Mouse (Mus musculus) hindbrain, postnatal 0 days (tissue): ENCODE measurements around the gene Dnlz. TPM values are rescaled to one million over a fixed set of nuclear protein-coding genes. Genes with fewer than 3 reads are reported as not detected.

Source experiments
- ATAC-seq: fragments of 200-750 bp; cut with Nextera tagmentation; 2 replicates; pipeline ENCODE4 v1.8.0; 2017; ENCODE audit warnings: mild to moderate bottlenecking, moderate TSS enrichment, moderate library complexity
- DNase-seq: peaks from one replicate; pipeline ENCODE4 v3.0.0-alpha.2; 2015; ENCODE audit warnings: low spot score
- H3K27ac ChIP-seq: fragments of 300-500 bp; sonication (generic); 2 replicates; pipeline ENCODE4 v1.5.1; 2014; ENCODE audit warnings: mild to moderate bottlenecking
- H3K27me3 ChIP-seq: fragments of 300-500 bp; sonication (generic); 2 replicates; pipeline ENCODE4 v1.6.1; 2014; ENCODE audit warnings: low read length, mixed read lengths; ENCODE audit not compliant: insufficient read depth
- H3K36me3 ChIP-seq: fragments of 300-500 bp; sonication (generic); 2 replicates; pipeline ENCODE4 v1.6.1; 2014; ENCODE audit warnings: low read length, mixed read lengths; ENCODE audit not compliant: insufficient read depth
- H3K4me1 ChIP-seq: fragments of 300-500 bp; sonication (generic); 2 replicates; pipeline ENCODE4 v1.6.1; 2014; ENCODE audit warnings: antibody characterized with exemption, low read length, mixed read lengths; ENCODE audit not compliant: insufficient read depth
- H3K4me2 ChIP-seq: fragments of 300-500 bp; sonication (generic); 2 replicates; pipeline ENCODE4 v1.6.1; 2014; ENCODE audit warnings: low read depth, mild to moderate bottlenecking, low read length, moderate library complexity, mixed read lengths
- H3K4me3 ChIP-seq: fragments of 300-500 bp; sonication (generic); 2 replicates; pipeline ENCODE4 v1.5.1; 2014; ENCODE audit warnings: low read length
- H3K9ac ChIP-seq: fragments of 300-500 bp; sonication (generic); replicated peaks from 2 replicates; pipeline ENCODE4 v1.6.1; 2014; ENCODE audit warnings: mild to moderate bottlenecking, low read length, moderate library complexity, mixed read lengths
- H3K9me3 ChIP-seq: fragments of 300-500 bp; sonication (generic); 2 replicates; pipeline ENCODE4 v1.6.1; 2016; ENCODE audit warnings: low read length, mixed read lengths
- CTCF ChIP-seq: IDR thresholded peaks from 2 replicates; pipeline ENCODE4 v1.5.1; 2016; ENCODE audit warnings: antibody characterized with exemption, control low read depth, low read depth
- whole genome bisulfite sequencing: fragments of 180-500 bp; shearing (Covaris S2); extraction: QIAGEN DNeasy Blood & Tissue Kit; methylation state at CpG from one replicate; pipeline ENCODE4 v1.1.7; 2014; 5-methylcytosine and 5-hydroxymethylcytosine counted together
- polyA plus RNA-seq: library from polyadenylated mRNA; unstranded; fragments of >200 nt; fragmentation: Nextera tagmentation; extraction: Ambion mirVana; gene quantifications from 2 replicates; pipeline ENCODE4 v1.2.1, GENCODE M21; 2015
- total RNA-seq: library from RNA; depleted of rRNA; stranded (reverse); fragments of >200 nt; gene quantifications from 2 replicates; pipeline ENCODE4 v1.2.3, GENCODE M21; 2014; rRNA removed

The Dnlz gene
- total RNA-seq (38.2 and 38.5 TPM in 2 replicates), polyA plus RNA-seq (25.6 and 28.2 TPM in 2 replicates)

DNA sequence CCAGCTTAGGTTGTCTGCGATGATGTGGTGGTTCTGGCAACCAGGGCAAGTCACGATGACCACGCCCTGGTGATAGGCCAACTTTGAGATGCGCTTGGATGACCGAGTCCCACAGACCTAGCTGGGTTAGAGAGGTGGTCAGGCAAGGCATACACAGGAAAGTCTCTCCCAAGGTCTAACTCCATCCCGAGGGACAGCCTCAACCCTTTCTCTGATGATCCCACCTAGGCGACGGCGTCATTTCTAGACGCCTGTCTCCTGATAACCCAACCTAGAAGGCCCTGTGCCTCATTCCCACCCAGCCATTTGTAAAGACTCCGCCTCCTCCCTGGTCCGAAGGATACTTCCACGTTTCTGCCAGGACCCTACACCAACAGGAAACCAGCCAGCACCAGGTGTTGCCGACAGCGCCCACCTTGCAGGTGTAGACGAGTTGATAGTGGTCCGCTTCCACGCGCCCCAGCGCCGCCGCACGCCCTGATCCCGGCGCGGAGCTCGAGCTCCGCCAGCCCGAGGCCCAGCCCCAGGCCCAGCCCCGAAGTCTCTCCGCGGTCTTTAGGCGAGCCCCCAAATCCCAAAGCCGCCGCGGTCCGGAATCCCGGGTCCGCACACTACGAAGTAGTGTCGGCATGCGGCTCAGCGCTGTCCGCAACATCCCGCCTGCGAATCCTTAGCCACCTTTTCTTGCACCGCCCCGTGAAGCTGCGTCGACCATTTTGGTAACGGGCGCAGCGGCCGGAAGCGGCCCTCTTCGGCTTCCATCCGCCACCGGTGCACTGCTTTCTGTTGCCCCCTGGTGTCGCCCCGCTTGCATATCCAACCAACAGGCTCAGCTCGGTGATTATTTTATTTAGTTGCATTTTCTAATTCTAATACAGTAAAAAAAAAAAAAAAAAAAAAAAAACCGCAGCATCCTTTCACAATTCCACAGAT lies at the start of gene Dnlz:
Dnlz (minus strand) TSS at position 753 of the 933 bp plus-strand sequence.
- DNase-seq: peak; percentile 97
- 2% methylated on average over 62 of the region's 62 CpGs for WGBS
- Histone ChIP-seq H3K9me3 (no peaks in the 10 kb centered on the region), H3K4me3 (peak within 1 kb of the TSS; percentile 82), H3K27ac (peak within 1 kb of the TSS; percentile 91), H3K27me3 (no peaks in the 10 kb centered on the region), H3K4me1 (peaks cover 20% of the 10 kb centered on the region), H3K9ac (peak within 1 kb of the TSS; percentile 95), H3K36me3 (peaks cover 18% of the 10 kb centered on the region), H3K4me2 (peak within 1 kb of the TSS; percentile 97)
- peak; percentile 77 for TF ChIP-seq CTCF
- peak; percentile 82 for ATAC-seq

DNA sequence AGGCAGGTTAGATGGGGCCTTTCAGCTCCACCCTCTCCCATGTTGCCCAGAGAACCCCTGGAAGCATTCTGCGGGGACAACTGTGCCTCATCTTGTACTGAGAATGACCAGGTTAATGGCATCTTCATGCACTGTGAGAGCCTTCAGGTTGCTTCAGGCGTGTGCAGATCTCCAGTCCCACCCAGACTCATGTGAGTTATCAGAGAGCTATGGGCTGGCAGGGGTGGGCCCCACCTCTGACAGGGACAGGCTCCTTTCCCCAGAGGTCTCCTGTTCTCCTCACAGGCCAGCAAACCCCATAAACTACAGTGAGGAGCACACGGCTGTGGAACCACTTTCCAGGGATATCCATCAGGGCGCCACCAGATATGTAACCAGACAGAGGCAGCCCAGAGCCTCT lies 49.1 kb upstream of the Dnlz start:
- Histone ChIP-seq H3K36me3 (peaks cover 54% of the 10 kb centered on the region), H3K9ac (no peak overlapping the region), H3K4me2 (no peak overlapping the region), H3K27me3 (no peaks in the 10 kb centered on the region), H3K4me3 (no peak overlapping the region), H3K4me1 (peaks cover 4% of the 10 kb centered on the region), H3K9me3 (no peaks in the 10 kb centered on the region), H3K27ac (no peak overlapping the region)
- DNase-seq (no peak), ATAC-seq (no peak)
- 95% methylated on average over 4 of the region's 4 CpGs for WGBS
- TF ChIP-seq CTCF: no peak

DNA sequence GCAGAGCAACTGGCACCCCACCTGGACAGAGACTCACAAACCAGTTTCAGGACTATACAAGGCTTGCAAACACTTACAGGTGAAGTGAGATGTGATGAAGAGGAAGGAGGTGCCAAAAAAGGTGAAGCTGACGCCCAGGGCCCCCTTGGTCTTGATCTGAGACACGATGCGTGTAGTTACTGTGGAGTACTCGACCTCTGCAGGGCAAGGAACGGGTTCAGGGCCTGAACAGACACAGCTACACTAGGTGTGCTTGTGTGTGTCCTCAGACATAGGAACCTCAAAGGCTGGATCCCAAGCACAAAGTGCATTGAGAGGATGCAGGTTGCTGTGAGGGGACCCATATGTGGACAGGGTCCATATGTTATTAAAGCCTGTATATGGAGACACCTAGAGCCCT lies 48.4 kb upstream of the Dnlz start:
- no peak overlapping the region for H3K27ac ChIP-seq
- no peak for ATAC-seq
- no peaks in the 10 kb centered on the region for H3K9me3 ChIP-seq
- no peak overlapping the region for H3K4me2 ChIP-seq
- H3K4me3 ChIP-seq: no peak overlapping the region
- no peak for DNase-seq
- H3K4me1 ChIP-seq: no peaks in the 10 kb centered on the region
- WGBS: 91% methylated on average over 5 of the region's 5 CpGs
- peaks cover 61% of the 10 kb centered on the region for H3K36me3 ChIP-seq
- no peak overlapping the region for H3K9ac ChIP-seq
- no peaks in the 10 kb centered on the region for H3K27me3 ChIP-seq
- no peak for TF ChIP-seq CTCF

DNA sequence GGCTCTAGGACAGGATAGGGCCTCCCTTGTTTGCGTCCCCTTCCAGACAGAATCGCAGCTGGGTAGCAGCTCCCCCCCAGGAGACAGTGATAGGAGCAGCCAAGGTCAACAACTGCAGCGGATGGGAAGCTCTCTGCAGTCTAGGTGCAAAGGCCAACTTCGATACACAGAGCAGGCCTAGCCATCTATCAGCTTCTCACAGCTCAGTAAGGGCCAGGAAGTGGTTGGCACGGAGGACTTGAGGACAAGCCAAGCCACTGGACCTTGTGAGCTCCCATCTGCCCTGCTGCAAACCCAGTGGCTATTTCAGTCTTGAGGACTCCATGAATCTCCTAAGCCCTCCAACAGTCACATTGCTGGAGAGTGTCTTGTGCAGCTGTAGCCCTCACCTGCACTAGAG lies 47.7 kb upstream of the Dnlz start:
- TF ChIP-seq CTCF: no peak
- Histone ChIP-seq H3K4me1 (no peaks in the 10 kb centered on the region), H3K36me3 (peaks cover 68% of the 10 kb centered on the region), H3K4me2 (no peak overlapping the region), H3K9ac (no peak overlapping the region), H3K4me3 (no peak overlapping the region), H3K27me3 (no peaks in the 10 kb centered on the region), H3K27ac (no peak overlapping the region), H3K9me3 (no peaks in the 10 kb centered on the region)
- ATAC-seq (no peak), DNase-seq (no peak)
- 79% methylated on average over 5 of the region's 5 CpGs for WGBS

DNA sequence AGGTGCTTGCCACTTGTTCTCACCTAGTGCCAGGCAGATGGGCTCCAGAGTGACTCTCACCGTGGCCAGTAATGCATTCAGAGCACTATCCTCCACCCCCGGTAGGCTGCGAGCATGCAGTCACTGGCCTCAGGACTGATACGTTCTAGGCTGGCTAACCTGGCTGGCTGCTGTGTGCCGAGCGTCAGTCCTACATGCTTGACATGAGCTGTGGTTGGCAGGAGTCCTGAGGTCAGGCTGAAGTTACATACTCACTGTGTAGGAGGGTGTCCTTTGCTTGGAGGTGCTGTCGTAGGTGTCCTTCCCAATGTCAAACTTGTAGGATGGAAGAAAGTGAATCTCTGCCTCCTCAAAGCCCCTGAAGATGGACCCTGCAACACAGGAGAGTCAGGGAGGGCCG lies 47.1 kb upstream of the Dnlz start:
- Histone ChIP-seq H3K4me3 (no peak overlapping the region), H3K36me3 (peaks cover 74% of the 10 kb centered on the region), H3K4me2 (no peak overlapping the region), H3K9ac (no peak overlapping the region), H3K9me3 (no peaks in the 10 kb centered on the region), H3K4me1 (no peaks in the 10 kb centered on the region), H3K27me3 (no peaks in the 10 kb centered on the region), H3K27ac (no peak overlapping the region)
- TF ChIP-seq CTCF: no peak
- 86% methylated on average over 8 of the region's 8 CpGs for WGBS
- ATAC-seq (no peak; the same call in 1 of the 2 replicates), DNase-seq (no peak)

DNA sequence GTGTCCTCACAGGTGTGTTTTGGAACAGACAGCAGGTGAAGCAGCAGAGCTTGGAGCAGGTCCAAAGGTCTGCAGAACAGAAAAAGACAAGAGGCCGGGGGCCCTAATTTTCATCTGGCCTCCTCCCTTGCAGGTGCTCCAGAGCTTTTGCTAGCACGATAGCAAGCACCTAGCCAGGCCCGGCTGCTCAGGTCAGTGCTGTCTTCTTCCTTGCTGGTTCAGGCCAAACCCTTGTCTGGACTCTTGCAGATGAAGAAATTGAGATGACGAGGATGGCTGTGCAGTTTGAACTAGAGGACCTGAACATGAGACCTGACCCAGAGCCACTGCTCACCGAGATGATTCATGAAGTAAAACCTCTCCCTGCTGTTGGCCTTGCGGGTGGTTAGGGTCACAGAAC lies 39.7 kb upstream of the Dnlz start:
- H3K4me2 ChIP-seq: no peak overlapping the region
- H3K9me3 ChIP-seq: no peaks in the 10 kb centered on the region
- peaks cover 67% of the 10 kb centered on the region for H3K36me3 ChIP-seq
- WGBS: 87% methylated on average over 6 of the region's 6 CpGs
- DNase-seq (no peak), ATAC-seq (no peak)
- TF ChIP-seq CTCF: no peak
- H3K9ac ChIP-seq: no peak overlapping the region
- H3K4me1 ChIP-seq: no peaks in the 10 kb centered on the region; the same call in 1 of the 2 replicates
- H3K27ac ChIP-seq: no peak overlapping the region
- no peaks in the 10 kb centered on the region for H3K27me3 ChIP-seq
- no peak overlapping the region for H3K4me3 ChIP-seq

DNA sequence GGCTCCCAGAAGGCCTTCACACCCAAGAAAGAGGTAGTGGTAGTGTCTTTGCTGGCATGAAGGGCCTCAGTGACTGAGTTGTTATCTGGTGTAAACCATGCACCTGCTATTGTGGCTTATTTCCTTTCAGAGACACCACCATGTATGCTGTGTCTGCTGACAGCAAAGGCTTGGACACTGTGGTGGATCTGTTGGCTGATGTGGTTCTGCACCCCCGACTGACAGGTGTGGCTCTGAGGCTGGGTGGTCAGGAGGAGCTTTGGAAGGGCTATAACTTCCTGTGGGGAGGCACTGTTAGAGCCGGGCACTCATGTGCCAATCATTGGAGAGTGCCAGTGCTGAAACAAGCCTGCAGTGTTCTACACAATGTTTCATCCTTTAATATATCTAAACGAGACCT lies 39.0 kb upstream of the Dnlz start:
- no peak for ATAC-seq
- no peak overlapping the region for H3K4me3 ChIP-seq
- no peak overlapping the region for H3K4me2 ChIP-seq

More for the DNA sequence above, 39.0 kb upstream of the Dnlz start:
- no peaks in the 10 kb centered on the region; the same call in 1 of the 2 replicates for H3K4me1 ChIP-seq
- no peak overlapping the region for H3K9ac ChIP-seq
- peaks cover 66% of the 10 kb centered on the region for H3K36me3 ChIP-seq
- H3K9me3 ChIP-seq: no peaks in the 10 kb centered on the region
- no peaks in the 10 kb centered on the region for H3K27me3 ChIP-seq
- WGBS: 90% methylated on average over 3 of the region's 3 CpGs
- TF ChIP-seq CTCF: no peak
- no peak overlapping the region for H3K27ac ChIP-seq
- DNase-seq: no peak
